Mouse (Mus musculus) spleen, adult 2 months (tissue): ENCODE measurements around the gene Mthfsd.

Experiments used
- CTCF ChIP-seq: fragments of 200-500 bp; IDR thresholded peaks from 2 replicates; pipeline ENCODE4 v1.5.1; 2011; ENCODE audit warnings: mild to moderate bottlenecking, inconsistent platforms; ENCODE audit not compliant: insufficient read depth, insufficient read length, insufficient replicate concordance; ENCODE audit errors: extremely low read depth
- POLR2A ChIP-seq: fragments of 200-500 bp; IDR thresholded peaks from 2 replicates; pipeline ENCODE4 v1.6.1; 2011; ENCODE audit warnings: low read depth, low read length, inconsistent platforms

DNA sequence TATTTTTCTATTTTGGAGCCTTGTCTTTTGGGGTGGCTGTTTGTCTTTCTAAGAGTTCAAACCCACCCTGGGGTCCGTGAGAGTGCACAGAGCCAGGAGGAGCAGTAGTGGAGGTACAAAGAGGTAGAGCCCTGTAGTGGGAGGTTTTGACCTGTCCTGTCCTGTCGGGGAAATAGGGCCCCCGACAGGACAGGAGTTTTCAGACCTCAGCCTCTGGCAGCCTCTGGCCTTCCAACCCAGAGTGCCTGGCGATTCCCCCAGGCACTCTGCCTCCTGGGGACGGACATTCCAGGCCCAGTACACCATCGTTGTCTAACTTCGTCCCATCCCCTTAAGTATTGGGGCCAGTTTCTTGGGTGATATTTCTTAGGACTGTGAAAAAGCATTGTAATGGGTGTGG is 14.2 kb upstream of the Mthfsd start:
- no peak for TF ChIP-seq POLR2A
- TF ChIP-seq CTCF = no peak
